Mouse (Mus musculus) cerebellum, postnatal 36 days (tissue): ENCODE measurements at regions not wholly inside any gene's neighbourhood (a gene's known extent, or its start where the extent isn't known, plus 50 kb on each side); places are given as distances from the start of the nearest gene placed in this dataset.

Experiments used
- DNase-seq, 2 experiments: peaks; one replicate each; pipeline ENCODE4 v3.0.0; 2021 to 2022; ENCODE audit warnings: mixed read lengths in 2 of 2

DNA sequence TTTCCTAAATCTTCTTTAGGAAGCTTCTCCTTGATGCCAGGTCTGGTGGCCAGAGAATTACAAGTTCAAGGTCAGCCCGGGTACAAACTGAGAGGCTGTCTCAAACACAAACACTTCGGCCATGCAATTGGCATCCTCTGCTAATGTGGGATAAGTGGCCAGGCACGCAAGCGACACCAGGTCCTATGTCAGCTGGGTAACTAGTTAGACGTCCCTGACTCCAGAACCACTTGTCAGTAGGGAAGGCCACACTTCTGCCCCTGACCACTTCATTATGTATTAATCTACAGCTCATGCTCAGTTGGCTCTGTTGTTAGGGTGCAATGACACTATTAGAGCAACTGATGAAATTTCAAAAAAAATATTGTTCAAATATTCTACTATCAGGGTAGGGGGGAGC, 149.5 kb upstream of the Tshz3 start:
- DNase-seq: no peak

GRCm38 (mm10) chr7:36571061-36571460, 126.9 kb upstream of the Tshz3 start:
- DNase-seq: no peak

GRCm38 (mm10) chr7:36582074-36582473, 115.8 kb upstream of the Tshz3 start:
- no peak for DNase-seq

- no peak for DNase-seq
Measured at GRCm38 (mm10) chr7:36585014-36585413, 112.9 kb upstream of the Tshz3 start.

DNA sequence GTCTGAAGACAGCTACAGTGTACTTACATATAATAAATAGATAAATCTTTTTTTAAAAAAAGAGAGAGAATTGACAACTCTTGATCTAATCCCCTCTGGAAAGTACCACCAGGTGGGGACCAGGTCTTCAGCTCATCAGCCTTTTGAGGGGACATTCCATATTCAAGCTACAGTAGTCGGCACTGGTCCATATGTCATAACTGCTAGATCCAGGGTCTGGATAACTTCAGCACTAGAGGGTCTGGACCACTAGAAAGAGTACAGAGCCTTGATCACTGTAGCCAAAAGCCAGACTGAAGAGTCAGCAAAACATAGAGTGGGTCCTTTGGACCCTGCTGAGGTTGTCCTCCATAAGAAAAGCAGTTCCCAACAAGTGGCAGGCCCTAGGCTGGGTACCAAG, 106.4 kb upstream of the Tshz3 start:
- DNase-seq: no peak

DNA sequence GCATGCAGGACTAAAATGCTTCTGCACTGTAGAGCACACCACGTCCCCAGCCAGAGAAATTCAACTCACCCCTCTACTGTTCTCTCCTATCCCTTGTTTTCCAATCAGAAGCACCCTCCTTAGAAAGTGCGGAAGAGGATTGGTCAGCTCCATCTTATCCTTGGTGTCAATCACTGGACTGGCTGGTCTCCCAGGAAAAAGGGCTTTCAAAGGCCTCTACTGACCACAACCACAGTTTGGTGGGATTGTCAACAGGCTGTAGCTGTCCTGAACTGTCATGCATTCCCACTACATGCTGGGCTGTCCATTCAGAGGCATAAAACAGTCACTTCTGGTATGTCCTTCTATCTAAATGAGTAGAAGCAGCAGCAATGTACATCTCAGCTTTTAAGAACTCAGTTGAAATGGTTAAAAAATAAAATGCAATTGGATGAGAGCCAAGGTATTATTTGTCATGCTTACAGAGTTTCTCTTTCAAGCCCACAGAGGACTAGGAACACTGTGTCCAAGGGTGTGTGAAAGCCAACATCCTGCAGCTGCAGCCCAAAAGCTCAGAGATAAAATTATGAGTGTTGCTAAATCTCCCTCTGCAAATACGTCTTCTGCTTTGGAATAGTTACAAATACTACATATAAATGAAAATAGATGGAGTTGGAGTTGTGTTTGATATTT, 101.2 kb upstream of the Tshz3 start:
- DNase-seq: no peak

DNA sequence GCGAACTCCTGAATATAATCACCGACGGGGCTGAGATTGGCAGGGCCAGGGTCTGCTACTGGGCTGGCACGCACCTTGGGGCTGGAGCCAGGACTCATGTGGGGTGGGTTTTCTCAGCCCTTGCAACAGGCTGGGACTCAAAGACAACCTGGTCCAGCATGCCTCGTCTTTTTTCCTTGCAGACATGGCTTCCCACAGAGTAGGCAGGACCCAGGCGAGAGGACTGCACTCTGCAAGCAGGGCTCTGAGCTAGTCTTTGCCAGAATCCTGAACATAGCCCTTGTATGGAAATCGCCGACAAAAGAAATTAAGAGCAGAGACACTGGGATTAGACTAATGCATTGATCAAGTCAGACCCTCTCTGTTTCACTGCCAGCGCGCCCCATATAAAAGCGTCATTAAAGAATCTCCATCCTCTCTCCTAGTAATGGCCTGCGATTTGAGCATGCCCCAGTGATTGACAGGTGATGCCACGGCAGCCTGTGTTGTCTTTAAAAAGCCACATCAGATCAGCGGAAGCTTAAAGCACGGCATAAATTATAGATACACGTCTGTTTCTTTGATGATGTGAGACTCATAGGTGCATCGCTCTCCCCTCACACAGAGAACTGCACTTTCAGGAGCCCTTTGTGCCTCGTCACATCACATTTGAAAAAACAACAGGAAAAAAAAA, 92.8 kb upstream of the Tshz3 start:
- DNase-seq: no peak

DNA sequence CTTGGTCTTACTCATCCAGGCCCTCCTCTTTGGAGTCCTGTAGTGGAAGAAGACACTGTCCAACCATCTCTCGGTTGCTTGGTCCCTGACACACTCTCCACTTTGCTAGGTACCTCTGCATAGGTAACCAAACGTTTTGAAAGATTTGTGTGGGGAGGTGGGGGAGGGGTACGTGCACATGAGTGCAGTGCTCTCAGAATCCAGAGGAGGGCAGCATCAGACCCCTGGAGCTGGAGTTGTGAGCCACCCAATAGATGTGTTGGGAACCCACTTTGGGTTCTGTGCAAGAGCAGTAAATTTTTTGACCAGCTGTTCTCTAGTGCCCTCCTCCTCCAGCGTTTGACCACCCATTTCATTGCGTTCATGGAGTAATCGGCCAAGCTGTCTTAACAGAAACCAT, 77.7 kb upstream of the Tshz3 start:
- DNase-seq: no peak

- no peak for DNase-seq
Measured at GRCm38 (mm10) chr7:36644252-36644651, 53.7 kb upstream of the Tshz3 start.
